In the genomic region with DNA sequence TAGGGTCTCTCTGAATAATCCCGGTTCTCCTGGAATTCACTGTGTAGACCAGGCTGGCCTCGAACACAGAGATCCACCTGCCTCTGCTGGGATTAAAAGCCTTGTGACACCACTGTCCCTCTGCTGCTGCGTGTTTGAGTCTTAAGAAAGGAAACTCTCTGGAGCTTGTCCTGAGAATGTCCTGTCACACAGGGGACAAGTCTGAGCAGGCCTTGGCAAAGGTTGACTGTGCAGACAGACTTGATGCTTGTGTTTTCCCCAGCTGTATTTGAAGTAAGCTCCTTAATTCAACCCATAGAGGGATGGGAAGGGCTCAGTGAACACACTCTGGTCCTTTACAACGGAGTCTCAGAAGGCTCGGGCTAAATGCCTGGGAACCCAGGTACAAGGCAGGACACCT, we compare ENCODE assay signal across 18 mouse cellular contexts.
A peak's percentile ranks its signal among the peaks of the same experiment; 100 is the strongest.
DNase-seq lines count a peak whose midpoint lies in the region; ATAC-seq lines count a peak whose summit lies in the region.
"Had no signal": no experiment of that assay in that cellular context is flagged by ENCODE, and none has a peak within 500 bp of the region (broad histone marks: within the 10 kb centered on the region; RNA-seq: fewer than 3 reads in every experiment).

No protein-coding gene starts in this region.

- no peaks in the 10 kb centered on the region for H3K27me3 ChIP-seq in heart, embryonic 14.5 days (ENCODE audit: control insufficient read depth, insufficient read depth, low read length)
- no peaks in the 10 kb centered on the region for H3K27me3 ChIP-seq in intestine, embryonic 15.5 days (replicated peaks)
- H3K27me3 ChIP-seq: embryonic facial prominence, embryonic 15.5 days; neural tube, embryonic 13.5 days had no signal

- DNase-seq in heart, postnatal 14 days = no peak
- peak; percentile 11 for DNase-seq in urinary bladder, postnatal 25 days (ENCODE audit: low spot score)
- no peak for DNase-seq in urinary bladder, postnatal 4 days (ENCODE audit: low spot score in 2 of 2)
- DNase-seq in thymus, postnatal 4 days = no peak
- no peak for DNase-seq in kidney, adult 11 months
- DNase-seq: cerebellum, postnatal 36 days; kidney, postnatal 14 days; layer of hippocampus, postnatal 36 days; liver; midbrain, embryonic 14.5 days; right cerebral cortex, adult 18-20 months; thymus, postnatal 25 days had no signal

- ATAC-seq in heart, embryonic 14.5 days (ENCODE audit: insufficient number of reproducible peaks, insufficient read depth, low FRiP score, low read depth) = no peak
- ATAC-seq in intestine, embryonic 15.5 days = no peak
- ATAC-seq: inflammation-experienced regulatory T-cells, adult 6 months had no signal

- H3K27ac ChIP-seq in heart, embryonic 14.5 days (replicated peaks in 1 of 2; ENCODE audit: control insufficient read depth in 1 of 2, insufficient read depth in 1 of 2, low read depth in 2 of 2, low read length in 2 of 2) = peak overlapping the region; percentile 84 to 97
- no peak overlapping the region for H3K27ac ChIP-seq in intestine, embryonic 15.5 days
- H3K27ac ChIP-seq: macrophage; neural tube, embryonic 13.5 days had no signal

- peak overlapping the region; percentile 53; the same call in 1 of the 2 replicates for H3K4me2 ChIP-seq in heart, embryonic 14.5 days (ENCODE audit: low read length)
- H3K4me2 ChIP-seq in intestine, embryonic 15.5 days (replicated peaks) = peak overlapping the region; percentile 9; the same call in 1 of the 2 replicates
- H3K4me2 ChIP-seq: embryonic facial prominence, embryonic 15.5 days; neural tube, embryonic 13.5 days had no signal

- H3K9ac ChIP-seq in heart, embryonic 14.5 days (ENCODE audit: low read length) = no peak overlapping the region
- H3K9ac ChIP-seq in intestine, embryonic 15.5 days = no peak overlapping the region
- H3K9ac ChIP-seq: embryonic facial prominence, embryonic 15.5 days; neural tube, embryonic 13.5 days had no signal

- H3K36me3 ChIP-seq in heart, embryonic 14.5 days (ENCODE audit: control insufficient read depth, insufficient read depth, low read length) = peaks cover 30% of the 10 kb centered on the region
- H3K36me3 ChIP-seq in intestine, embryonic 15.5 days = no peaks in the 10 kb centered on the region
- H3K36me3 ChIP-seq: embryonic facial prominence, embryonic 15.5 days had no signal

- H3K4me1 ChIP-seq in heart, embryonic 14.5 days (ENCODE audit: control insufficient read depth in 2 of 2, insufficient read depth in 2 of 2, low read length in 2 of 2) = peaks cover 14 to 15% of the 10 kb centered on the region in 2 experiments
- H3K4me1 ChIP-seq in intestine, embryonic 15.5 days (replicated peaks) = no peaks in the 10 kb centered on the region
- H3K4me1 ChIP-seq: embryonic facial prominence, embryonic 15.5 days had no signal

- WGBS in heart, embryonic 14.5 days = 79% methylated on average over 5 of the region's 5 CpGs
- WGBS in intestine, embryonic 15.5 days = 85% methylated on average over 5 of the region's 5 CpGs

- no peaks in the 10 kb centered on the region for H3K9me3 ChIP-seq in heart, embryonic 14.5 days (ENCODE audit: control insufficient read depth, low read length)
- H3K9me3 ChIP-seq in intestine, embryonic 15.5 days = no peaks in the 10 kb centered on the region
- H3K9me3 ChIP-seq: embryonic facial prominence, embryonic 15.5 days; neural tube, embryonic 13.5 days had no signal

- intact Hi-C loops in heart, postnatal 14 days (cut with DNase I) = loop anchor here (2.0 to 10.0 kb wide), 2 partner anchors 16 to 312 kb away; no protein-coding TSS in a partner anchor

- H3K4me3 ChIP-seq in heart, embryonic 14.5 days (ENCODE audit: control insufficient read depth in 1 of 2, insufficient read depth in 1 of 2, low read depth in 1 of 2, low read length in 2 of 2) = no peak overlapping the region
- H3K4me3 ChIP-seq in intestine, embryonic 15.5 days (replicated peaks) = no peak overlapping the region
- H3K4me3 ChIP-seq: embryonic facial prominence, embryonic 15.5 days; neural tube, embryonic 13.5 days had no signal
